Mouse (Mus musculus): ENCODE results near the gene Fbxo17.
A peak's percentile ranks its signal among the peaks of the same experiment; 100 is the strongest.

Fbxo17 gene

GRCm38 (mm10) chr7:28716590-28717281, at the start of gene Fbxo17:
Fbxo17 (plus strand) TSS chr7:28716804.
- DNase-seq (ENCODE audit: low read depth, low spot score), result peak; percentile 74

DNA sequence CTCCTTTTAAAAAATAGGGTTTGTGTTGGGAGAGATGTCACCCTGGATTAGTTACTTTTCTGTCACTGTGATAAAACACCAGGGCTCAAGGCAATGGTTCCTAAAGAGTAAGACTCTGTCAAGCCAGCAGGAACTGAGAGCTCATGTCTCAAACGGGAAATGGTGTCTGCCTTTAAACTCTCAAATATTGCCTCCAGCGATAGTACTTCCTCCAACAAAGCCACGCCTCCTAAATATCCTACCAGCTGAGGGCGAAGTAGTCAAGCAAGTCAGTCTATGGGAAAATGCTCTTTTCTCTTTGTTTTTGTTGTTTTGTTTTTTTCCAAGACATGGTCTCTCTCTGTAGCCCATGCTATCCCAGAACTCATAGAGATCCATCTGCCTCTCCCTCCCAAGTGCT, 45.4 kb upstream of the Fbxo17 start:
- DNase-seq (ENCODE audit: low read depth, low spot score), result no peak

DNA sequence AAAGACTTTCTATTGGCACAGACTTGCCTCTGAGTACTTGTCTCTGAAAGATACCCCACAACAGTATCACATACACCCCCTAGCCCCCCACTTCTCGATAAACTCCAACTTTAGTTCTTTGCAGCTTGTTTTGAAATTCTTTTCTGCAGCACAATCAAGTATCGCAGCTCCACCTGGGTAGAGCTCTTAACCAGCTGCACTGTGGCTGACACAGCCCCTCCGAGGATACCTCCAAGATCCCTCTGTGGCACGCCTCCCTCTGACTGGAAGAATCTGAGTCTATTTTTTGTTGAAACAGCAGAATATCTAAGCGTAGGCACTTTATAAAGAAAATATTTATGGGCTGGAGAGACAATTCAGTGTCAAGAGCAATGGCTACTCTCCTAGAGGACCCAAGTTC, 44.3 kb upstream of the Fbxo17 start:
- DNase-seq (ENCODE audit: low read depth, low spot score), result no peak

DNA sequence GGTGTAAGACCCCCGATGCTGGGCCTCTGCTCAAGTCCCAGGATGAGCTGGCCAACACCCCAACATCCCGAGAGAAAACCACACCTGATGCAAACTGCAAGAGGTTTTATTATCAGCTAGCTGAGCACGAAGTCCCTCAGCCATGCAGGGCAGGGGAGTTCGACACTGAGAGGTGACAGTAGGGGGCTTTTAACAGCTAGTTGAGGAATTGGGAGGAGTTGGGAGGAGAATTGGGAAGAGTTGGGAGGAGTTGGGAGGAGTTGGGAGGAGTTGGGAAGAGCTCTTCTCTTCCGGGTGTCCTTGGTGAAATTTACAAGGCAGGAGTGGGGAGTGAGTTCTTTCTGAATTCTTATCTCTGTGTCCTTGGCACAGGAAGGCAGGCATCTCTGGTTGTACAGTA, 43.8 kb upstream of the Fbxo17 start:
- DNase-seq (ENCODE audit: low read depth, low spot score), result peak; percentile 74

- peak; percentile 58 for DNase-seq (ENCODE audit: low read depth, low spot score)
Measured at GRCm38 (mm10) chr7:28674994-28675393, 41.6 kb upstream of the Fbxo17 start.

GRCm38 (mm10) chr7:28675746-28676145, 40.9 kb upstream of the Fbxo17 start:
- DNase-seq (ENCODE audit: low read depth, low spot score), result peak; percentile 93

- peak; percentile 70 for DNase-seq (ENCODE audit: low read depth, low spot score)
Measured at GRCm38 (mm10) chr7:28676811-28677541, 39.6 kb upstream of the Fbxo17 start.

GRCm38 (mm10) chr7:28677624-28678023, 39.0 kb upstream of the Fbxo17 start:
- peak; percentile 55 for DNase-seq (ENCODE audit: low read depth, low spot score)

GRCm38 (mm10) chr7:28691075-28691474, 25.5 kb upstream of the Fbxo17 start:
- DNase-seq (ENCODE audit: low read depth, low spot score), result no peak

DNA sequence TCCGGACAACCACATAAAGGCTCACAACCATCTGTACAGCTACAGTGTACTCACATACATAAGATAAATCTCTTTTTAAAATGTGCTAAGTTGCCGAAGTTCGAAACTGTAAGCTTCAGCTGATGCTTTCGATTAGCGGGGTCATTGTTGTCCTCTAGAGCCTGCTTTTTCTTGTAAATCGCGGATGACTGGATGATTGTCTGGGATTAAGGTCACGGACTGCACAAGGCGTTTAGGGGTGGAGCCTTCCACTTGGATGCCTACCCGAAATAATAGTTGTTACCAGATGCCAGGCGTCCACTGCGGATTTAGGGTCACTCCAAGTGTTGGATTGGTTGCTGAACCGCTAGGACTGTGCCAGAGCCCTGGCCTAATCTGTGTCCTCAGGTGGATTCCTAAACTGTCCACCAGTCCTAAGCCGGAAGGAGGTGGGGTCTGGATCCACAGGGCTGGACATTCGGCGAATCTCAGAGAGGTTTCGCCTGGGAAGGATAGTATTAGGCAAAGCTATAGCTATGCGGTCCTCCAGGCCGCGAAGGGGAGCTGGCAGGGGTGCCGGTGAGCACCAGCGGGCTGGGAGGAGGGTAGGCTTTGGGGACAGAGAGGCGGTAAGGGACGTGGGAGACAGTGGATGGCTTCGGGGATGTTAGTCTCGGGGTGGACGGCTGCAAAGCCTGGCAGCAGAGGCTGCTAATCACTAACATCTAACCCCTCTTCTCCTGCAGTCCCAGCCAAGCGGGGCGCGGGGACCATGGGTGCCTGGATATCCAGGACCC, 23.9 kb upstream of the Fbxo17 start, which contains the start of gene Fbxo27:
Gene Fbxo27 (plus strand): TSS at position 305 of the 776 bp plus-strand sequence.
- peak; percentile 87 for DNase-seq (ENCODE audit: low read depth, low spot score)

- peak; percentile 100 for DNase-seq (ENCODE audit: low read depth, low spot score)
Measured at GRCm38 (mm10) chr7:28693321-28693966, 23.2 kb upstream of the Fbxo17 start.

DNA sequence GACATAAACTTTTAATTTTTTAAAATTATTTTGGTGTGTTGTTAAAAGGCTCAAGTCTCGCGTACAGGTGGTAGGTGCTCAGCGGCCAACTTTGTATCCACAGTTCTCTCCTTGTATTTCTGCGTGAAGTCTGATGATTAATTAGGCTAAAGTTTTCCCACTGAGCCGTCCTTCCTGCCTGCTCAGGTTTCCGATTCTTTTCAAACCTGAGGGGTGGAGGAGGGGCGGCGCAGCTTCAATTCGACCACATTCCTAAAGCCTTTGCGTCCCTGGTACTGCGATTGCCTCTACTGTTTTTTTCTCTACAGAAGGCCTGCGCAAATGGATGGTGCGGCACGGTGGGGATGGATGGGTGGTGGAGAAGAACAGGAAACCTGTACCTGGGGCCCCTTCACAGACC, 22.2 kb upstream of the Fbxo17 start:
- peak; percentile 81 for DNase-seq (ENCODE audit: low read depth, low spot score)

- no peak for DNase-seq (ENCODE audit: low read depth, low spot score)
Measured at GRCm38 (mm10) chr7:28694966-28695511, 21.6 kb upstream of the Fbxo17 start.

DNA sequence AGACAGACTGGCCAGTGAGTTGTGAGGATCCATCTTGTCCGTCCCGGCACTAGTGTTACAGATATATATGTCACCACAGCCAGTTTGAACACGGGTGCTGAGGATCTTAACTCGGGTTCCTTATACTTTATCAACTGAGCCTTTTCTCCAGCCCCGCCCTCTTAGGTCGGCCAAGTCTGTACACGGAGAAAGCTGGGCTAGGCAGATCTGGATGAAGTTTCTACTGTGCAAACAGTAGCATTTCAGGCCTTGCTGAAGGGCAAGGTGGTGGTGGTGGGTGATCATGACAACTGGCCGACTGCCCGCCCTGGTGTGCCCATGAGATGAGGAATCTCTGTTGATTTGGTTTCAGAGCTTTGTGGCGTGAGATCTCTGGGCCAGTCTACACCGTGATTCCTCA, 19.3 kb upstream of the Fbxo17 start:
- DNase-seq (ENCODE audit: low read depth, low spot score), result no peak

- DNase-seq (ENCODE audit: low read depth, low spot score), result peak; percentile 64
Measured at GRCm38 (mm10) chr7:28700269-28700668, 16.3 kb upstream of the Fbxo17 start.

GRCm38 (mm10) chr7:28701306-28701705, 15.3 kb upstream of the Fbxo17 start:
- peak; percentile 75 for DNase-seq (ENCODE audit: low read depth, low spot score)

DNA sequence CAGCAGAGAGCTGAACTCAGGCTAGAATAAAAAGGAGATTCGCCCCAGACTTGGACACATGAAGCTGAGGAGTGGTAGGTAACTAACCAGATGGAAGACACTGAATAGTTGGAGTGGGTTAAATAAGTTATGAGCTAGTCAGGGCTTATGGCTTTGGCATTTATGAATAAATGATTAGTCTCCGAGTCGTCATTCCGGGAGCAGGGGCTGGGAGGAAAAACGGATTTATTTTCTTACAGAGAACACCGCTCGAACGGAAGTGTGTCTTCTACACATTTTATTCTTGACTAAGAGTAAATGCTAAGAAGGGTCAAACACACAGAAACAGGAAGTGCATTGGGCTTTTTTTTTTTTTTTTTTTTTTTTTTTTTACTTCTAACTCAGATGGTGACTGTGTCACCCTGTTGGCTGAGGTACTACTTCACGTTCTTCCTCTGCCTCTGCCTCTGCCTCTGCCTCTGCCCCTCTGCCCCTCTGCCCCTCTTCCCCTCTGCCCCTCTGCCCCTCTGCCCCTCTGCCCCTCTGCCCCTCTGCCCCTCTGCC, 13.9 kb upstream of the Fbxo17 start:
- no peak for DNase-seq (ENCODE audit: low read depth, low spot score)

GRCm38 (mm10) chr7:28709454-28709853, 7.2 kb upstream of the Fbxo17 start:
- DNase-seq (ENCODE audit: low read depth, low spot score), result no peak

DNA sequence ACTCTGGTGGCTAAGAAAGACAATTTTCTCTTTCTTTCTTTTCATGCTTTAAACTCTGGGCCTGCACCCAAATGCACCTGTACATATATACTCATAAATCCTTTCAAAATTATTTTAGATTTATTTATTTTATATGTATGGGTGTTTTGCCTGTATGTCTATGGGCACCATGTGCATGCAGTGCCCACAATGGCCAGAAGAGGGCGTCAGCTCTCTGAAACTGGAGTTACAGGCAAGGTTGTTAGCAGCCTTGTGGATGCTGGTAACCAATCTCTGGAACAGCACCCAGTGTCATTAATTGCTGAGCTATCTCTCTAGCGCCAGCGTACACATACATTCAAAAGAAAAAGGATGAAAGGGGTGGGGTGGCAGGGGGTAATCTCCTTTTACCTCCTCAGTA, 5.6 kb upstream of the Fbxo17 start:
- DNase-seq (ENCODE audit: low read depth, low spot score), result peak; percentile 78

GRCm38 (mm10) chr7:28714667-28715066, 1.9 kb upstream of the Fbxo17 start:
- DNase-seq (ENCODE audit: low read depth, low spot score), result no peak

DNA sequence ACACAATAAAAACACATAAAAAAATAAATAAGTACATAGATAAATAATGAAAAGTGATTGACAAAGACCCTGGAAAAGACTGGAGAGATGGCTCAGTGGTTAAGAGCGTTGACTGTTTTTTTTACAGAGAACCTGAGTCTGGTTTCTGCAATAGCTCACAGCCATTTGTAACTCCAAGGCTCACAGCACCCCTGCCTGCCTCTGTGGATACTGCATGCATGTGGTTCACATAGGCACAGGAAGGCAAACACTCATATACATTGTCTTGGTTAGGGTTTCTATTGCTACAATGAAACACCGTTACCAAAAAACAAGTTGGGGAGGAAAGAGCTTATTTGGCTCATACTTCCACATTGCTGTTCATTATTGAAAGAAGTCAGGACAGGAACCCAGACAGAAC, 1.0 kb upstream of the Fbxo17 start:
- peak; percentile 54 for DNase-seq (ENCODE audit: low read depth, low spot score)
